Mouse (Mus musculus) ES-Bruce4 (cell line): Measurements from ENCODE around the gene Gabrr1. TPM values are rescaled to one million over a fixed set of nuclear protein-coding genes. Genes with fewer than 3 reads are reported as not detected.
"Not testable (repeated sequence)": the region's sequence is repeated elsewhere in the genome, so short reads cannot be mapped to it uniquely, and the experiment has no call there.

Experiments
- H3K27ac ChIP-seq: 2 replicates; pipeline ENCODE4 v1.5.1; 2012; ENCODE audit warnings: low read length, inconsistent platforms; ENCODE audit not compliant: insufficient read depth
- H3K27me3 ChIP-seq: 2 replicates; pipeline ENCODE4 v1.6.1; 2012; ENCODE audit warnings: mild to moderate bottlenecking, low read length, inconsistent platforms; ENCODE audit not compliant: control insufficient read depth, poor library complexity, insufficient read depth, severe bottlenecking
- H3K36me3 ChIP-seq: 2 replicates; pipeline ENCODE4 v1.6.1; 2012; ENCODE audit warnings: inconsistent platforms, mild to moderate bottlenecking, low read length, moderate library complexity; ENCODE audit not compliant: control insufficient read depth, poor library complexity, insufficient read depth, severe bottlenecking
- H3K4me1 ChIP-seq: one replicate; pipeline ENCODE4 v1.8.1; 2011; ENCODE audit warnings: low read length; ENCODE audit not compliant: control insufficient read depth, insufficient read depth
- H3K4me3 ChIP-seq: 2 replicates; pipeline ENCODE4 v1.5.1; 2011; ENCODE audit warnings: low read depth, mild to moderate bottlenecking, low read length
- H3K9ac ChIP-seq: 2 replicates; pipeline ENCODE4 v1.6.1; 2012; ENCODE audit warnings: low read depth, mild to moderate bottlenecking, inconsistent platforms; ENCODE audit not compliant: poor library complexity, severe bottlenecking
- H3K9me3 ChIP-seq: replicated peaks from 2 replicates; pipeline ENCODE4 v1.6.1; 2012; ENCODE audit warnings: mild to moderate bottlenecking, low read length, inconsistent platforms; ENCODE audit not compliant: control insufficient read depth, poor library complexity, insufficient read depth, severe bottlenecking
- CTCF ChIP-seq: IDR thresholded peaks from one replicate; pipeline ENCODE4 v1.8.1; 2011; ENCODE audit warnings: low read depth, low read length
- EP300 ChIP-seq: IDR thresholded peaks from 2 replicates; pipeline ENCODE4 v1.6.1; 2011; ENCODE audit warnings: low read depth, low read length; ENCODE audit not compliant: insufficient read depth
- POLR2A ChIP-seq: IDR thresholded peaks from one replicate; pipeline ENCODE4 v1.8.1; 2011; ENCODE audit warnings: low read length; ENCODE audit not compliant: insufficient read depth
- polyA plus RNA-seq: library from polyadenylated mRNA; stranded (reverse); fragments of >200 nt; gene quantifications from 2 replicates; pipeline ENCODE4 v1.2.4, GENCODE M21; 2011; ENCODE audit warnings: low read depth; ENCODE audit not compliant: missing spikeins, insufficient read depth, insufficient read length

Gabrr1 gene
- polyA plus RNA-seq: not detected in 2 replicates

DNA sequence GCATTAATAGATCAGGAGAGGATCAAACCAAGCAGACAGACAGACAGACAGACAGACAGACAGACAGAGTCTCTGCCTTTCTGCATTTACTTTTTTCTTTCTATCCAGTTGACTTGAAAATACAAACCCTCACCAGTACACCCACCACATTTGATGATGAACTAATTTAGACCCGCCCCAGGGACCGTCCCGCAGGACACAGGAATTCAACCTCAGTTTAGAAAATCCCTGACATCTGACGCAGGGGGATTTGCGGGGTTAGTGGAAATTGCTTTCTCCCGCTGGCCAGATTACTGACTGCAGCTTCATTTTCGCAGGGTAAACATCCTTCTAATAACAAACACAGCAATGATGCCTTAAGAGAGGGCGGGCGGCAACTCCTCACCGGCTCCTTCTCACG is at the start of gene Gabrr1:
Gabrr1 (plus strand) TSS at position 301 of the 400 bp plus-strand sequence.
- H3K9ac ChIP-seq: no peak within 1 kb of the TSS
- H3K9me3 ChIP-seq: no peaks in the 10 kb centered on the region
- H3K27me3 ChIP-seq: no peaks in the 10 kb centered on the region
- no peaks in the 10 kb centered on the region for H3K4me1 ChIP-seq
- H3K27ac ChIP-seq: no peak within 1 kb of the TSS
- H3K36me3 ChIP-seq: no peaks in the 10 kb centered on the region
- TF ChIP-seq EP300 (no peak), POLR2A (no peak)
- H3K4me3 ChIP-seq: no peak within 1 kb of the TSS

DNA sequence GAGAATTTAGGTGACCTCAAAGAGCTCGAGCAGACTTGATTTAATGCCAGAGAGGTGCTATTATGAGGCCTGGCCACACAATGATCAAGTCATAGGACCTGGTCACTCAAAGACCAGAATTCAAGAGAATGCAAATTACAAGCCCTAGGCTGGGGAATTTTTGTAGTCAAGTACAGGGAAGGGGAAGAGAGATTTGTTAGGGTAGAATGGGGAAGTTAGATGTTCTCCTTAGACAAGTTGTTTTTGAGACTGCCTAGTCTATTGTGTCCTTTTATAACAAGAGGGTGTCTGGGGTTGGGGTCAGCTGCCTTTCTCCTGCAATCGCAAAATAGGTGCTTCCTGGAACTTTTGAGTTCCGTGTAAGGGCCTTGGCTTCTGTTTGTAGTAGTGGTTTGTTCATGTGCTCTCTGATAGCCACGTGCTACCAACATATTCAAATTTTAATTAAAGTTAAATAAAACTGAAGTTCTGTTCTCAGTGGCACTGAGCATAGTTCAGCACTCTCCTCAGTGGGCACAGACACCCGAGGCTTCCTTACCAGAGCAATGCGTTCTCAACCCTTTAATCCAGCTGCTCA is 33.1 kb upstream of the Gabrr1 start:
- TF ChIP-seq POLR2A (no peak), EP300 (no peak), CTCF (no peak)
- no peak overlapping the region for H3K9ac ChIP-seq
- no peaks in the 10 kb centered on the region for H3K4me1 ChIP-seq
- H3K4me3 ChIP-seq: no peak overlapping the region
- H3K36me3 ChIP-seq: no peaks in the 10 kb centered on the region
- H3K27me3 ChIP-seq: no peaks in the 10 kb centered on the region
- H3K27ac ChIP-seq: no peak overlapping the region
- peaks cover 3% of the 10 kb centered on the region; the same call in 1 of the 2 replicates for H3K9me3 ChIP-seq

DNA sequence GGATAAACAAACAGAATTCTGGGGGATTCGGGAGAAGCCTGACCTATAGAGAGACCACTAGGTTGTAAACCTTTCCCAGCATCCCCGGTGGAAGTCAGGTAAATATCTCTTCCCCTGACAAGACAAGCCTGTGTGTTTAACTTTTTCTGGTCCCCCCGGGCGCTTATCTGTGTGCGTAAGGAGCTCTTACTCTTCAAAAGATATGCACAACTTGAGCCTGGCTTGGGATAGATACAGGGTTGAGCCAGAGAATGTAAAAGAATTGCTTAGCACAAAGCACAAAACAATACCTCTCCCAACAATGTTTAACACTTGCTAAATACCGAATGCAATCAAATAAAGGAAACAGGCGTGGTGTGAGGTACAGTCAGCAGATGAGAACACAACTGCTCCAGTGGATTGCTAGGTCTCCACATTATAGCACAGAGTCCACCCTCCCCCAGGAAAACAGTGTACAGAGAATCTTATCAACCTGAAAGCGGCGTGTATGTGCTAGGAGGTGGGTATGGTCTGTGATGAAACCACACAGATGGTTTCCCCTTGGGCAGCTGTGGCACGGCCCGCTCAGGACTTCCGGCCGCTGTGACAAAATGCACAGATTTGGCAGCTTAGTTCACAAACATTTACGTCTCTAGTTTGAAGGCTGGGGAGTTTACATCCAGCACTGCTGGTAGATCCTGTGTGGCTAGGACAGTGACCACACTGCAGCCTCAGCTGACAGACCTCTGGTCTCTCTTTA is 22.4 kb upstream of the Gabrr1 start:
- no peaks in the 10 kb centered on the region for H3K27me3 ChIP-seq
- H3K4me3 ChIP-seq: no peak overlapping the region
- H3K36me3 ChIP-seq: no peaks in the 10 kb centered on the region
- H3K9ac ChIP-seq: no peak overlapping the region
- H3K4me1 ChIP-seq: no peaks in the 10 kb centered on the region
- no peak overlapping the region for H3K27ac ChIP-seq
- 0 out of 2 replicates have a peak, but pooled peaks cover under 1% of the 10 kb centered on the region for H3K9me3 ChIP-seq
- TF ChIP-seq CTCF (no peak), POLR2A (no peak), EP300 (no peak)

DNA sequence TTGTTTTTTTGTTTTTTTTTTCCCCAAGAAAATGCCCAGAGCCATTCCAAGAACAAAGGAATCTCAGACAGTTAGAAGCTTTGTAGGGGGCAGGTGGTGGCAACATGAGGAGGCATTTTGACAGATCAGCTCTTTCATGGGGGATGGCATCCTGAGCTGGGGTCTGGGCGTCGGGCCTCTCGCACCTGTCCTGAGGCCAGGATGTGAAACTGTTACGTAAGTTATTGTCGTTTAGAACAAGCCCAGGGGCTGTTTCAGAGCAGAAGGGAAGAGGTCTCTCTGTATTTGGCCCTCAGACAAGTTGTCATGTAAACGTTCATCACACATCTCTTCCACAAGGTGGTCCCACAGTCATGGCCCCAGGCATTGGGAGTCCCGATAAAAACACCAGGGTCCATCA is 21.5 kb upstream of the Gabrr1 start:
- Histone ChIP-seq H3K36me3 (no peaks in the 10 kb centered on the region), H3K4me1 (no peaks in the 10 kb centered on the region), H3K4me3 (no peak overlapping the region), H3K9me3 (0 out of 2 replicates have a peak, but pooled peaks cover 2% of the 10 kb centered on the region), H3K27me3 (no peaks in the 10 kb centered on the region), H3K9ac (no peak overlapping the region), H3K27ac (no peak overlapping the region)
- TF ChIP-seq POLR2A (no peak), CTCF (no peak), EP300 (no peak)

DNA sequence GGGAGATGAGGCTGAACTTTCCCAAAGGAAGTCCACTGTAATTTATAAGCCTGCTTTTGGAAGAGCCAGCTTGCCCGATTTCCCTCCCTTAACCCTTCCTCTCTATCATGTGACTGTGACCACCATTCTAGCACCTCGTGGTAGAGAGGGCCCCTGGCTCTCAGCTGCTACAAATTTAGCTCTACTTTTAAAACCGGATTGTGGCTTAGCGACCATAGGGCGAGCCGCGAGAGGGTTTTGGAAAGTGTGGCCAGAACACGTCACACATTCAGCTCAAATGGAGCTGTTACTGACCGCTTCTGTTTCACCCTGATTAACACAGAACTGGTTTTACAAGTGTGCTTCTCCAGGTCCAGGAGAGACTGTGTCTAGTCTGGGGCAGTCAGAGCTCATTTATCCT is 21.0 kb upstream of the Gabrr1 start:
- no peak overlapping the region for H3K27ac ChIP-seq
- no peaks in the 10 kb centered on the region for H3K36me3 ChIP-seq
- H3K4me3 ChIP-seq: no peak overlapping the region
- H3K9ac ChIP-seq: no peak overlapping the region
- H3K27me3 ChIP-seq: no peaks in the 10 kb centered on the region
- no peaks in the 10 kb centered on the region for H3K4me1 ChIP-seq
- TF ChIP-seq POLR2A (no peak), CTCF (no peak), EP300 (no peak)
- H3K9me3 ChIP-seq: 0 out of 2 replicates have a peak, but pooled peaks cover 2% of the 10 kb centered on the region

DNA sequence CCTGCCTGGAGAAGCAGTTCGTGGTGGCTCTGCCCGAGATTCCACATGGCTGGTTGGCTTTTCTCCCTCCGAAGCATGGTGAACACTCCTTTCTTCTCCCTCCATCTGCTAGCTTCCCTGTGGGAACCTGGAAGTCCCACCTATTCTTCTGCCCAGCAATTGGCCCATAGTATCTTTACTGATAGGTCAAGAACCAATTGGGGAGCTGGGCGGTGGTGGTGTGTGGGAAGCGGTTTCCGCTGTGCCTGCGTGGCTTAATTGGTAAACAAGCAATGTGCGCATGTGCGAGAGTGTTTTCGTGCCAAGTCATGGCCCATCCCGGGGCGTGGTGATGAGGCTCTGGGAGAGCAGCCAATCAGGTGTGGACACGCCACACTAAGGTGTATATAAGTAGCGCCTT is 19.5 kb upstream of the Gabrr1 start:
- H3K27ac ChIP-seq, H3K36me3 ChIP-seq, H3K9me3 ChIP-seq, H3K4me1 ChIP-seq, H3K4me3 ChIP-seq, H3K27me3 ChIP-seq, H3K9ac ChIP-seq: not testable (repeated sequence)
